Mouse (Mus musculus) C2C12 (cell line): Measurements from ENCODE around the gene Prkaa1. TPM values are rescaled to one million over a fixed set of nuclear protein-coding genes. Genes with fewer than 3 reads are reported as not detected.
A peak's percentile ranks its signal among the peaks of the same experiment; 100 is the strongest.

Source experiments
- H3K27me3 ChIP-seq: one replicate; pipeline ENCODE4 v1.6.1; 2011; ENCODE audit not compliant: control insufficient read depth, insufficient read depth, insufficient read length
- H3K36me3 ChIP-seq: one replicate; pipeline ENCODE4 v1.6.1; 2011; ENCODE audit not compliant: control insufficient read depth, insufficient read depth
- H3K4me3 ChIP-seq: one replicate; pipeline ENCODE4 v1.5.1; 2011; ENCODE audit warnings: mild to moderate bottlenecking, control low read depth; ENCODE audit not compliant: poor library complexity, insufficient read depth, severe bottlenecking
- H3K79me2 ChIP-seq: one replicate; pipeline ENCODE4 v1.6.1; 2011; ENCODE audit not compliant: control insufficient read depth, insufficient read depth
- H3K79me3 ChIP-seq: one replicate; pipeline ENCODE4 v1.6.1; 2011; ENCODE audit warnings: low read depth, control low read depth
- H3ac ChIP-seq: one replicate; pipeline ENCODE3; 2011; ENCODE audit warnings: low read depth; ENCODE audit not compliant: control insufficient read depth, insufficient read length
- CEBPB ChIP-seq: IDR thresholded peaks from one replicate; pipeline ENCODE4 v1.6.1; 2011; ENCODE audit warnings: low read depth, mild to moderate bottlenecking, control low read depth, moderate library complexity
- CTCF ChIP-seq: IDR thresholded peaks from one replicate; pipeline ENCODE4 v1.5.1; 2011; ENCODE audit not compliant: control insufficient read depth, insufficient read depth, insufficient read length
- FOSL1 ChIP-seq: IDR thresholded peaks from one replicate; pipeline ENCODE4 v1.8.0; 2011; ENCODE audit warnings: mild to moderate bottlenecking, low read length; ENCODE audit not compliant: poor library complexity, insufficient read depth, severe bottlenecking
- MAX ChIP-seq: IDR thresholded peaks from one replicate; pipeline ENCODE4 v1.6.1; 2011; ENCODE audit warnings: mild to moderate bottlenecking, control low read depth
- MYOD1 ChIP-seq: IDR thresholded peaks from one replicate; pipeline ENCODE4 v1.6.1; 2011; ENCODE audit warnings: low read depth; ENCODE audit not compliant: control insufficient read depth, insufficient read length
- MYOG ChIP-seq: IDR thresholded peaks from one replicate; pipeline ENCODE4 v1.6.1; 2011; ENCODE audit not compliant: control insufficient read depth, insufficient read length; ENCODE audit errors: extremely low read depth
- USF1 ChIP-seq: IDR thresholded peaks from one replicate; pipeline ENCODE4 v1.6.1; 2011; ENCODE audit warnings: low read depth, mild to moderate bottlenecking, control low read depth, moderate library complexity
- polyA plus RNA-seq: library from polyadenylated mRNA; unstranded; fragments of >200 nt; fragmentation: generic; extraction: Trizol; gene quantifications from one replicate; pipeline ENCODE4 v1.2.1, GENCODE M21; 2012; ENCODE audit warnings: missing spikeins

Prkaa1 gene
- polyA plus RNA-seq, 1 experiment: 21.3 TPM

DNA sequence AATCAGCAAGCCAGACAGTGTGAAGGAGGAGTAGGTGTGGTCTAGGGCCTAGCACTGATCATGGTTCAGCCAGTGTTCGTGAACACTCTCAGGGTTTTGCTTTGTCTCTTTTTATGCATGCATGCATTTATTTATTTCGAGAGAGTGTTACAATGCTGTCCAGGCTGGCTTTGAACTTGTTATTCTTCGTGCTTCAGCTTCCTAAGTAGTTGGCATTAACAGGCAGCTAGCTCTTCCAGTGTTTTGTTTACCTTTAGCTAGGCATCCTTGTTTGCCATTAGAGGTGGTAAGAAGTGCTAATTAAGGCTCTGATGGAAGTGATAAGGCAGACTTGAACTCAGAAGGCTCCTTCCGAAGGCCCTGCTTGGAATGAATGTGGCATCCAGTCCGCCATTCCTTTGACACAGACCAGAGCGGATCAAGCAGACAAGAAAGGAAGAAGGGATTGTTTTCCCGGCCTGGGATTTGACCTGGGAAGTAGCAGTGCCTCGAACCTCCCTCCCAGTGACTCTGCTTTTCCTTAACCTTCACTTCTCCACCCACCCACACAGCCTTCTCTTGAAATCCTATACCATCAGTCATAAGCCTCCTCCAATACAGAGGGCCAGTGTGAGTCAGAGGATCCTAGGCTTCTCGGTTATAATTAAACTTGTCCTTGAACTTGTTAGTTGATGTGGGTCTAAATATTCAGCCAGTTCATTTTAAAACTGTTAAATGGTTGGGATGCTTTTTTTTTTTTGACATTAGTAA, 1.7 kb downstream of the Prkaa1 start:
- Histone ChIP-seq H3K79me3 (peaks cover 64% of the 10 kb centered on the region), H3K79me2 (peaks cover 68% of the 10 kb centered on the region), H3ac (peak overlapping the region; percentile 71), H3K36me3 (peaks cover 8% of the 10 kb centered on the region), H3K27me3 (no peaks in the 10 kb centered on the region), H3K4me3 (peak overlapping the region; percentile 98)
- TF ChIP-seq CTCF (no peak), USF1 (no peak), MYOD1 (no peak), FOSL1 (no peak), CEBPB (no peak), MAX (no peak), MYOG (no peak)

DNA sequence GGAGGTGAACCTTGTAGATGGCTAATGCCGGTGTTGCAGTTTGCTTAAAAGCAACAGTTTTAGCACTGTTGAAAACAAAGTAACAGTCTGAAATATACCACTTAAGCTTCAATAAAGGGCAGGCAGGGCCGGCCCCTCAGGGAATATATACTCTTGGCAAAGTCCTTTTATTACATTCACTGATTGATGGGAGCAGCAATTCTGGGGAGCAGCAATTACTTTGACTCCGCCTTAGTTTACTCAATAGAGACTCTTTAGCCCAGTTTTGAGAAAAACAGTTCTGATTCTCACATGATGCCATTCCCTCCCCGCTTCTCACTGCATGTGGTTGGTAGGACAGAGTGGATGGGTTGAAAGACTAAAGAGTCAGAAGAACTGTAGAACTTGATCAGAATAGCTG, 5.5 kb downstream of the Prkaa1 start:
- no peaks in the 10 kb centered on the region for H3K27me3 ChIP-seq
- no peak overlapping the region for H3K4me3 ChIP-seq
- H3K79me2 ChIP-seq: peaks cover 100% of the 10 kb centered on the region
- peaks cover 96% of the 10 kb centered on the region for H3K79me3 ChIP-seq
- peaks cover 17% of the 10 kb centered on the region for H3K36me3 ChIP-seq
- H3ac ChIP-seq: no peak overlapping the region
- TF ChIP-seq USF1: no peak
- no peak for TF ChIP-seq FOSL1
- no peak for TF ChIP-seq MYOD1
- no peak for TF ChIP-seq MYOG
- no peak for TF ChIP-seq MAX
- TF ChIP-seq CTCF: no peak
- no peak for TF ChIP-seq CEBPB

DNA sequence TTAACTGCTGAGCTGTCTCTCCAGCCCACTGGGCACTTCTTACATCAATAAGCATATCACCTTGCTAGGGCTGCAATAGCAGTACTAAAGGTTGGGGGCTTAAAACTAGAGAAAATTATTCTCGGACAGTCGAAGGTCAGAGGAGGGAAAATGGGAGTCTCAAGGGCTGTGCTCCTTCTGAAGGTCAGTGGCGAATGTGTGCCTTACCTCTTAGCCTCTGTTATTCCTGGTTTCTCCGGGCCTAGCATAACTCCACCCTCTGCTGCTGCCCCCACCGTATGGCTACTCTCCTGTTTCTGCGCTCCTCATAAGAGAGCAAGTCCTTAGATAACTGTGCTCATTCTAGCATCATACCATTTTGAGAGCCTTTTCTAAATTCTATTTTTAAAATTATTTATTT, 8.5 kb downstream of the Prkaa1 start:
- Histone ChIP-seq H3K36me3 (peaks cover 9% of the 10 kb centered on the region), H3K4me3 (no peak overlapping the region), H3K79me3 (peaks cover 95% of the 10 kb centered on the region), H3K79me2 (peaks cover 100% of the 10 kb centered on the region), H3ac (no peak overlapping the region), H3K27me3 (no peaks in the 10 kb centered on the region)
- TF ChIP-seq CEBPB (no peak), MYOG (no peak), FOSL1 (no peak), CTCF (no peak), MYOD1 (no peak), MAX (no peak), USF1 (no peak)

DNA sequence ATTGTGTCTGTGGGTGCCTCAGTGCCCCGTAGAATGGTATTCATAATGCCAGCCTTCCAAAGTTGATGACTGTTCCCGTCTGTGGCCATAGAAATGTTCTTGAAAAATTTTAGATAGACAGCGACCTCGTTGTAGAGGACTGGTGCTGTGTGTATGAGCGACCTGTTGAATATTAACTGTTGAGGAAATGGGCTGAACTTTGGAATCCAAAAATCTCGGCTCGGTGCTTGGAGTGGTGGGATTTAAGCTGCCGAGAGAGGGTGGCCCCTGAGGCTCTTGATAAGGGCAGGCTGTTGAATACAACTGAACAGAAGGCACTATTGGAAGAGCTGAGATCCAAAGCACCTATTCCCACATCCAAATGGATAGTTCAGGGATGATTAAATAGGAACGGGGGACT, 11.0 kb downstream of the Prkaa1 start:
- Histone ChIP-seq H3K27me3 (no peaks in the 10 kb centered on the region), H3K4me3 (no peak overlapping the region), H3K79me2 (peaks cover 100% of the 10 kb centered on the region), H3K79me3 (peaks cover 95% of the 10 kb centered on the region), H3K36me3 (peaks cover 17% of the 10 kb centered on the region), H3ac (no peak overlapping the region)
- no peak for TF ChIP-seq MAX
- TF ChIP-seq CTCF: no peak
- no peak for TF ChIP-seq MYOG
- TF ChIP-seq USF1: no peak
- no peak for TF ChIP-seq FOSL1
- no peak for TF ChIP-seq CEBPB
- TF ChIP-seq MYOD1: no peak

DNA sequence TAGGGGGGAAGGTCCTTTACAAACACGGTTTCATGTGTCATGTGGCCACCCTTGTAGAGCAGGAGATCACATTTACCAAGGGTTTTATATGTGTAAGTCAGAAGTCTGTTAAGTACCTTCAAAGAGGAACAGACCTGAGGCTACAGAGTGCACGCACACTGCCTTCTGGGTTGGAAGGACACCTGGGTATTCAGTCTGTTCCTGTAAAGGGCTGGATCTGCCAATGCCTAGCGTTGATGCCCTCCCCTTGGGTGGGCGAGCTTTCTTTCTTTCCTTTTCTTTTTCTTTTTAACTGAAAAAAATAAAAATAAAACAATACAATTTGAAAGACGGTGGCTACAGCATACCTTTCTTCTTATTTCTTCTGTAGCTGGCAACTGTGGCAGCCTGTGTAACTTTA, 11.4 kb downstream of the Prkaa1 start:
- Histone ChIP-seq H3K79me2 (peaks cover 100% of the 10 kb centered on the region), H3K79me3 (peaks cover 95% of the 10 kb centered on the region), H3K27me3 (no peaks in the 10 kb centered on the region), H3ac (no peak overlapping the region), H3K4me3 (no peak overlapping the region), H3K36me3 (peaks cover 22% of the 10 kb centered on the region)
- no peak for TF ChIP-seq CTCF
- no peak for TF ChIP-seq CEBPB
- TF ChIP-seq MYOD1: no peak
- TF ChIP-seq USF1: no peak

DNA sequence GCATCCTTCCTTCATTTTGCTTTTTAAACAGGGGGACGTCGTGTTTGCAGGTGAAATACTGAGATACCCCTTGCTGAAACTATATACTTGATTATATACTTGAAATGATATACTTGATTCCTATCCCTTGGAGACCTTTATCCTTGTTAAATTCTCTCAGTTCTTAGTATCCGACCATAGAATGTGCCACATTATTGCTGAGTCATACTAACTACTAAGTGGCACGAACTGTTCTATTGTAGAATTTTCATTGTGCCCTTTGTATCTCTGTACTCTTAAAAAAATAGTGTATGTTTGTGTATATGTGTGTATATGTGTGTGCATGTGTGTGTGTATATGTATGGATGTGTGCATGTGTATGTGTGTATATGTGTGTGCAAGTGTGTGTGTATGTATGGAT, 12.7 kb downstream of the Prkaa1 start:
- peaks cover 93% of the 10 kb centered on the region for H3K79me2 ChIP-seq
- no peak overlapping the region for H3ac ChIP-seq
- H3K27me3 ChIP-seq: no peaks in the 10 kb centered on the region
- TF ChIP-seq MYOG (no peak), MAX (no peak), CEBPB (no peak), FOSL1 (no peak), CTCF (no peak), MYOD1 (no peak), USF1 (no peak)
- H3K79me3 ChIP-seq: peaks cover 88% of the 10 kb centered on the region
- no peak overlapping the region for H3K4me3 ChIP-seq
- peaks cover 25% of the 10 kb centered on the region for H3K36me3 ChIP-seq
